Mouse (Mus musculus): ENCODE measurements at regions not wholly inside any gene's neighbourhood (a gene's known extent, or its start where the extent isn't known, plus 50 kb on each side); places are given as distances from the start of the nearest gene placed in this dataset.

DNA sequence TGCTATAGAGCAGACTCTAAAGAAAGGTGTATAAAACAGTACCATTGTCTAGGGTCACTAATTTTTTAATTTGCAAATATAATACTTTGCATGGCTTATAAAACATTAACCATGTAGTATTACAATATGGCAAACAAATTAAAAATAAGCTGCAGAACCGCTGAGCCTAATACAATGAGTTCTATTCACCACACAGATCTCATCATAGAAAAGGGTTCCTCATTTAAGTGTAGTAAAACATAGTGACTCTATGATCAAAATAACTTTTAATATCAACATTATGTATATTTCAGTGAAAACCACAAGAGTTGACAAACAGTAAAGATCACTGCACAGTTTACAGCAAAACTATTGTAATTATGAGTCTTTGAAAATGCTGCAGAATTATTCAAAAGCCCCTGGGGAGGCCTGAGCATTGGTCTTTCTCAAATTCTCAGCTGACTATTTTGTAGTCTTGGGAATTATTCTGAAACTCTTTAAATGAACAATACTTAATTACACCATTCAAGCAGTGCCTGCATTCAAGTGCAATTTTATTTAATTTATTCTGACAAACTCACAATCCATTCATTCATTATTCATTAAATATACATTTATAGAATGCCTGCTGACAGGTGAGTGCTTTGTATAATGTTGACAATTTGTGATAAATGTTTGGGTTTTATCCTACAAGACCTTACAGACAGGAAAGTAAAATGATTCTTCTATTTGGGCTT, 60.3 kb downstream of the Pcdh20 start:
- Histone ChIP-seq H3K27me3 (ENCODE audit: insufficient read depth, low read length) (no peaks in the 10 kb centered on the region), H3K4me3 (replicated peaks; ENCODE audit: low read length) (no peak overlapping the region), H3K4me1 (replicated peaks; ENCODE audit: low read depth, low read length) (no peaks in the 10 kb centered on the region), H3K9me3 (ENCODE audit: low read length) (no peaks in the 10 kb centered on the region), H3K36me3 (ENCODE audit: insufficient read depth, low read length) (no peaks in the 10 kb centered on the region)
- TF ChIP-seq POU5F1 (IDR thresholded peaks at IDR 0.05; ENCODE audit: borderline replicate concordance, low read length), result no peak
- no peak for TF ChIP-seq NANOG (IDR thresholded peaks at IDR 0.05; ENCODE audit: borderline replicate concordance, low read length)

DNA sequence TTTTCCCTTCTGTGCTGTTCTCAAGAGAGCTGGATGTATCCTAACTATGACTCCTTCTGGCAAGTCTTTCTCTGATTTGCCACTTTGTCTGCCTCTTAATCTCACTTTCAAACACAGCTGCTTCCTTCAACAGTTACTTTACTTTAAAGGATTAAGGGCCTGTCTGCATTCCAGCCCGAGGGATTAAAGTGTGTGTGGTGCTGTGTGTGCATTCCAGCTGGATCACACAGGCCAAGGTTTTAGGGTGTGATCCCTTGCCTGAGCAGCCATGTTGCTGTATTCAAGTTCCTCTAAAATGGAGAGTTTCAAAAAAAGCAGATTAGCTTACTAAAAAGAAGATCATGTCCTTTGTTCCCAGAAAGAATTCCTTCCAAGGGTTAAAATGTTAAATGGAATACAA, 71.9 kb downstream of the Pcdh20 start:
- H3K9me3 ChIP-seq (ENCODE audit: low read length), result no peaks in the 10 kb centered on the region
- no peaks in the 10 kb centered on the region for H3K4me1 ChIP-seq (replicated peaks; ENCODE audit: low read depth, low read length)
- TF ChIP-seq CTCF (conservative IDR thresholded peaks at IDR 0.05; ENCODE audit: low read length) (no peak), NANOG (IDR thresholded peaks at IDR 0.05; ENCODE audit: borderline replicate concordance, low read length) (no peak), POU5F1 (IDR thresholded peaks at IDR 0.05; ENCODE audit: borderline replicate concordance, low read length) (no peak)

DNA sequence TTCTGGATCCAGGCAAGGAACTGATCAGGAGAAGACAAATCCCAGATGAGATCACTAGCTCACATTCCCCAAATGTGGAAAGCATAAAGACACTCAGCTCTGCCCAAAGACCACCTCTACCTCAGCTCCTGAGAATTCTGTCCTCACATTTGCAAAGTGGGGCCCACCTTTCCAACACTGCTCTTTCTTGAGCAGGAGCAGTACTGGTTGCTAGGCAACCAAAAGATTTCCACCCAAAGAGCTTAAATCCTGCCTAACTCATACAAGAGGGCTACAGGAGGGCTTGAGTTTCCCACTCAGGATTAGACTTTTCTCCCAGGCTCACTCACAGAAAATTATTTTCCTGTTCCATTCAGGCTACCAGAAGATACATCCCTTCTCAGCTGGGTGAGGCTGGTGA, 74.0 kb downstream of the Pcdh20 start:
- H3K4me1 ChIP-seq (replicated peaks; ENCODE audit: low read depth, low read length), result no peaks in the 10 kb centered on the region
- TF ChIP-seq POU5F1 (IDR thresholded peaks at IDR 0.05; ENCODE audit: borderline replicate concordance, low read length) (no peak), NANOG (IDR thresholded peaks at IDR 0.05; ENCODE audit: borderline replicate concordance, low read length) (no peak), CTCF (conservative IDR thresholded peaks at IDR 0.05; ENCODE audit: low read length) (no peak)
- H3K4me3 ChIP-seq (replicated peaks; ENCODE audit: low read length), result no peak overlapping the region
- no peaks in the 10 kb centered on the region for H3K36me3 ChIP-seq (ENCODE audit: insufficient read depth, low read length)
- no peaks in the 10 kb centered on the region for H3K27me3 ChIP-seq (ENCODE audit: insufficient read depth, low read length)
- H3K9me3 ChIP-seq (ENCODE audit: low read length), result no peaks in the 10 kb centered on the region

More for the DNA sequence above, 71.9 kb downstream of the Pcdh20 start:
- no peaks in the 10 kb centered on the region for H3K27me3 ChIP-seq (ENCODE audit: insufficient read depth, low read length)
- H3K4me3 ChIP-seq (replicated peaks; ENCODE audit: low read length), result no peak overlapping the region
- H3K36me3 ChIP-seq (ENCODE audit: insufficient read depth, low read length), result no peaks in the 10 kb centered on the region

DNA sequence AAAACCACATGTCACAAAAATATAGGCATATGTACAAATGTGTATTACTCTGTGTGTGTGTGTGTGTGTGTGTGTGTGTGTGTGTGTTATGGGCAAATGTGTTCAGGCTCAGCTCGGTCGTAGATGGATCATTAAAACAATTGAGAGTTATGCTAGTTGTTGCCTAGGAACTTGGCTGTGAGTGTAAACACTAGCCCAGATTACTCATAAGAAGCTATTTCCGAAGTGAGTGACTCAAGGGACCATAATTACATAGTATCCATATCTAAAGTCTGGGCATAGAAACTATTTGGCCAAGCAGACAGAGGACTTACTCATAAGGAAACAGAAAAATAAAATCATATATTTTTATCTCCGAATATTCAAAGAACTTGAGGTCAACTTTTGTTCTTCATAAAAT, 76.2 kb downstream of the Pcdh20 start:
- TF ChIP-seq NANOG (IDR thresholded peaks at IDR 0.05; ENCODE audit: borderline replicate concordance, low read length) (no peak), POU5F1 (IDR thresholded peaks at IDR 0.05; ENCODE audit: borderline replicate concordance, low read length) (no peak)

DNA sequence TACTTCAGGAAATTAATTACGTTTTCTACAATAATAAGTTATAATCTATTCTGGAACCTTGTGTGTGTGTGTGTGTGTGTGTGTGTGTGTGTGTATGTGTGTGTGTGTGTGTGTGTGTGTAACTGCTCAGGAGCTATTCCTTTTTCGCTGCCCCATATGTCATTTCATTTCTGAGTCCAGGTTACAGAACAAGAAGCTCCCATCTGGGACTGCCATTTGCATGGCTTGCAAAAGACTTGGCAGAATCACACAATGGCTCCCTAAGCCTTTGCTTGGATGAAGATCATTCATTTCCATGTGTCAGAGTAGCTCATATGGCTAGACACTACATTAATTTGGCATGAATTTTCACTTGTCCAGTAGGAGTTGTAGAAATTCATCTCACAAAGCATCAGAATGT, 86.6 kb downstream of the Pcdh20 start:
- no peak for TF ChIP-seq CTCF (conservative IDR thresholded peaks at IDR 0.05; ENCODE audit: low read length)
- TF ChIP-seq NANOG (IDR thresholded peaks at IDR 0.05; ENCODE audit: borderline replicate concordance, low read length), result no peak
- TF ChIP-seq POU5F1 (IDR thresholded peaks at IDR 0.05; ENCODE audit: borderline replicate concordance, low read length), result no peak

More for the DNA sequence above, 76.2 kb downstream of the Pcdh20 start:
- Histone ChIP-seq H3K36me3 (ENCODE audit: insufficient read depth, low read length) (no peaks in the 10 kb centered on the region), H3K27me3 (ENCODE audit: insufficient read depth, low read length) (no peaks in the 10 kb centered on the region), H3K9me3 (ENCODE audit: low read length) (no peaks in the 10 kb centered on the region), H3K4me1 (replicated peaks; ENCODE audit: low read depth, low read length) (no peaks in the 10 kb centered on the region), H3K4me3 (replicated peaks; ENCODE audit: low read length) (no peak overlapping the region)

DNA sequence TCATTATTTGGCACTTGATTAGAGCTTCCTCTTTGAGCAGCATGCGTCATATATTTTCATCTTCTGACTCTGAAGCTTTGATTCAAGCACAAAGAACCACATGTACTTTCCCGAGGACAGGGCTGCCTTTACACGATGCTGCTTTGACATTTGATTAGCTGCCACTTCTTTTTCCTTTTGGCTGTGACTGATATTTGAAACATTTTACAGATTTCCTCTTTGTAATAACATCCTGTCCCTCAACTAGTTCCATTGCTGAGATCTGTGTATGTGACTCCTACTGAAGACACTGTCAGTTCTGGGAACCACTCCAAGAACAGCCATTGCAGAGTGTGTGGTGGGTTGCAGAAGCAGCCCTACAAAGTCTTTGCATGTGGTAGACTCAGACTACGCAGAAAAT, 124.0 kb downstream of the Pcdh20 start:
- no peaks in the 10 kb centered on the region for H3K4me1 ChIP-seq (replicated peaks; ENCODE audit: low read depth, low read length)
- no peaks in the 10 kb centered on the region for H3K9me3 ChIP-seq (ENCODE audit: low read length)
- TF ChIP-seq NANOG (IDR thresholded peaks at IDR 0.05; ENCODE audit: borderline replicate concordance, low read length) (no peak), CTCF (conservative IDR thresholded peaks at IDR 0.05; ENCODE audit: low read length) (no peak), POU5F1 (IDR thresholded peaks at IDR 0.05; ENCODE audit: borderline replicate concordance, low read length) (no peak)
- H3K36me3 ChIP-seq (ENCODE audit: insufficient read depth, low read length), result no peaks in the 10 kb centered on the region
- H3K27me3 ChIP-seq (ENCODE audit: insufficient read depth, low read length), result no peaks in the 10 kb centered on the region
- H3K4me3 ChIP-seq (replicated peaks; ENCODE audit: low read length), result no peak overlapping the region

More for the DNA sequence above, 86.6 kb downstream of the Pcdh20 start:
- no peaks in the 10 kb centered on the region for H3K27me3 ChIP-seq (ENCODE audit: insufficient read depth, low read length)
- no peak overlapping the region for H3K4me3 ChIP-seq (replicated peaks; ENCODE audit: low read length)
- no peaks in the 10 kb centered on the region for H3K36me3 ChIP-seq (ENCODE audit: insufficient read depth, low read length)
- H3K4me1 ChIP-seq (replicated peaks; ENCODE audit: low read depth, low read length), result no peaks in the 10 kb centered on the region
- H3K9me3 ChIP-seq (ENCODE audit: low read length), result no peaks in the 10 kb centered on the region

DNA sequence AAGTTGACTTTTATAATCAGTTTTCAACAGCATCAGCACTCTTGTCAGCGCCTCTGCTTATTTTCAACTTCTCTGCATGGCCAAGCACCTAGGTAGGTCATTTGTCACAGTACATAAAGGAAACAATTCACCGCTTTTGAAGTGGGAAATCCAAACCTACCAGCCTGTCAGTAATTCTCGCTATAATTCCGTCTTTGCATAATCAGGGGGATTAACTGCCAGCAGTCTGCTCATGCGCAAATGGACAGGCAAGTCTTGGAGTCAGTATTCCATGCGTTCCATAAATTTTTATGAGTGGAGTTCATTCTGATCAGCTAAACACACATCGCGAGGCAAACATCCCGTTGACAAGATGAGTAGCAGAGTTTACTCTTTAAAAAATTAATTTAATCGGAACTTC, 133.9 kb downstream of the Pcdh20 start:
- no peaks in the 10 kb centered on the region for H3K9me3 ChIP-seq (ENCODE audit: low read length)
- TF ChIP-seq CTCF (conservative IDR thresholded peaks at IDR 0.05; ENCODE audit: low read length) (no peak), NANOG (IDR thresholded peaks at IDR 0.05; ENCODE audit: borderline replicate concordance, low read length) (no peak), POU5F1 (IDR thresholded peaks at IDR 0.05; ENCODE audit: borderline replicate concordance, low read length) (no peak)
- H3K4me3 ChIP-seq (replicated peaks; ENCODE audit: low read length), result no peak overlapping the region
- no peaks in the 10 kb centered on the region for H3K4me1 ChIP-seq (replicated peaks; ENCODE audit: low read depth, low read length)
- H3K36me3 ChIP-seq (ENCODE audit: insufficient read depth, low read length), result no peaks in the 10 kb centered on the region
- no peaks in the 10 kb centered on the region for H3K27me3 ChIP-seq (ENCODE audit: insufficient read depth, low read length)

DNA sequence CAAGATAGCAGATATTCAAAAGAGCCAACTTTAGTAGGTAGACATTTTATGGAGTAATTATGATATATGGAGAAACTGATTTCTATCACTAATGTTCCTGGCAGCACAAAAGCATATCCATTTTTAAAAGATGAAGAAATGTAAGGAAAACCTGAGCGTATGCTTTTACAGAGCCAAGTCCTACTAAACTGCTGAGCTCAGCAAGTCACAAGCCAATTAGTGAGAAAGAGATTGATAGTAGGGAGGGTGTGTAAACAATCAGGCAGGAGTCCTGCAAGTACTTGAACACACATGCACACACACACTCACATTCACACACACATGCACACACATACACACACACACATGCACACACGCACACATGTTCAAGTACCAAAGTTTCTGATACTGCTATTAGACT, 140.6 kb downstream of the Pcdh20 start:
- TF ChIP-seq NANOG (IDR thresholded peaks at IDR 0.05; ENCODE audit: borderline replicate concordance, low read length) (no peak), CTCF (conservative IDR thresholded peaks at IDR 0.05; ENCODE audit: low read length) (no peak), POU5F1 (IDR thresholded peaks at IDR 0.05; ENCODE audit: borderline replicate concordance, low read length) (no peak)
- no peaks in the 10 kb centered on the region for H3K36me3 ChIP-seq (ENCODE audit: insufficient read depth, low read length)
- H3K4me1 ChIP-seq (replicated peaks; ENCODE audit: low read depth, low read length), result no peaks in the 10 kb centered on the region
- no peak overlapping the region for H3K4me3 ChIP-seq (replicated peaks; ENCODE audit: low read length)
- H3K9me3 ChIP-seq (ENCODE audit: low read length), result no peaks in the 10 kb centered on the region
- no peaks in the 10 kb centered on the region for H3K27me3 ChIP-seq (ENCODE audit: insufficient read depth, low read length)

DNA sequence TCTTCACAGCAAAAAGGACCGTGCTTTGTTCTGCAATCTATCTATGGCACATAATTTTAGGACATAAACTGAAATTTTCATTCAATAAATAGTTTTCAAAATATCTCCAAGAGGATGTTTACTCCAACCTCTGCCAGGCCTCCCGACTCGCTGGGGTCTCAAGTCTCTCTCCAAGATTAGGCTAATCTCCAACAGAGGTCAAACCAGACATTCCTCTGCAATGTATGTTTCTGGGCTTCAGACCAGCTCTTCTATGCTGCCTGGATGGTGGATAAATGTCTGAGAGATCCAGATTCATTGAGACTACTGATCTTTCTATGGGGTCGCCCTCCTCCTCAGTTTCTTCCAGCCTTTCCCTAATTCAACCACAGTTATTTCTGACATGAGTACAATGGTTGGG, 144.8 kb downstream of the Pcdh20 start:
- no peak for TF ChIP-seq CTCF (conservative IDR thresholded peaks at IDR 0.05; ENCODE audit: low read length)
- no peak for TF ChIP-seq NANOG (IDR thresholded peaks at IDR 0.05; ENCODE audit: borderline replicate concordance, low read length)
- TF ChIP-seq POU5F1 (IDR thresholded peaks at IDR 0.05; ENCODE audit: borderline replicate concordance, low read length), result no peak
- no peaks in the 10 kb centered on the region for H3K9me3 ChIP-seq (ENCODE audit: low read length)
- H3K4me1 ChIP-seq (replicated peaks; ENCODE audit: low read depth, low read length), result no peaks in the 10 kb centered on the region
- no peaks in the 10 kb centered on the region for H3K36me3 ChIP-seq (ENCODE audit: insufficient read depth, low read length)
- no peak overlapping the region for H3K4me3 ChIP-seq (replicated peaks; ENCODE audit: low read length)
- no peaks in the 10 kb centered on the region for H3K27me3 ChIP-seq (ENCODE audit: insufficient read depth, low read length)
